Mouse (Mus musculus) cerebellum, postnatal 36 days (tissue): ENCODE results near the gene Golph3.

Experiments used
- DNase-seq, 2 experiments: peaks; one replicate each; pipeline ENCODE4 v3.0.0; 2021 to 2022; ENCODE audit warnings: mixed read lengths in 2 of 2

The Golph3 gene

DNA sequence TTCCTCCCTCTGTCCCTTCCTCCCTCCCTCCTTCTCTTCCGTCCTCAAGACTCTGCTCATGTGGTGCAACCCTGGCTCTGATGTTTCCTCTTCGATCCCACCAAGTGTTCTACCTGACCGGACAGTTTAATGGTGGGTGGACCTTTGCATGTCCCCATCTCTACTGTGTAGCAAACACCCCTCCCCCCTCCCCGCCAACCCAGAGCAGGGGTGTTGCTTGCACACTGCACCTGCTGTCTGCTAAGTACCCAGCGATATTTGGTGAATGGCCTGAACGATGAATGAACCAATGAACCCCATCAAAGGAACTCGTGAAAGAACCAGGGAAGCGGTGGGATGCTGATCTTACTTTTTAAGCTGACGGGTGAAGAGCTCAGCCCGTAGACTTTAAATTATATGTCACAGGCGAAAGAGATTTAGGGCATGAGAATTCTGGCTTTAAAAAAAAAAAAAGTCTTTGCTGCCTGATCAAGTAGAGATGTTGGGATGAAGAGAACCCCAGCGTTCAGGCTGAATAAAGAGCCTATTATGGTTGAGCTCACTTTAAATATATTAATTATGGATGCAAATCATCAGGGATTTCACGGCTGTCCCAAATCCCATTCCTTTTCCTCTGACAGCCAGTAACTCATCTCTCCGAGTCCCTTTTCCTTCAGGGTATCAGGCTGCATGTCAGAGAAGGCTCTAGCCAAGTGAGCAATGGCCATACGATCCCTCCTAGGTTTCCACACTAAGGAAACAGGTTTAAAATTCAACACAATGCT lies 67.7 kb downstream of the Golph3 start:
- no peak for DNase-seq

DNA sequence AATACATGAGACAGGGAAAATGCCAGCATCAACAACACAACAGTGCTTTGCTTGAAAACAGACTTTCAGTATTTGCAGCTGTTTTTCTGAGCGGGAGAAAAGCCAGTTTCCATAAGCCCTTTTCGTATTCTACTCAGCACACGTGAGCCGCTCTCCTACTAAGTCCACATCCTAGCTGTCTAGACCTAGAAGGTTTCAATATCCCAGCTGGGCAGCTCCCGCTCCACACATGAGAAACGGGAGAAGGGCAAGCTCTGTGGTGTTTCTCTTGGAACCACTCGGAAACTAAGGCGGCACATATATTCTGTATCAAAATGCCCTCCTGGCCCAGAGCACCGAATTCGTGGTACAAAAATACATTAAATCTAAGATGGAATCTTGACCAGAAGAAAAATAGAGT lies 73.5 kb downstream of the Golph3 start:
- no peak for DNase-seq

DNA sequence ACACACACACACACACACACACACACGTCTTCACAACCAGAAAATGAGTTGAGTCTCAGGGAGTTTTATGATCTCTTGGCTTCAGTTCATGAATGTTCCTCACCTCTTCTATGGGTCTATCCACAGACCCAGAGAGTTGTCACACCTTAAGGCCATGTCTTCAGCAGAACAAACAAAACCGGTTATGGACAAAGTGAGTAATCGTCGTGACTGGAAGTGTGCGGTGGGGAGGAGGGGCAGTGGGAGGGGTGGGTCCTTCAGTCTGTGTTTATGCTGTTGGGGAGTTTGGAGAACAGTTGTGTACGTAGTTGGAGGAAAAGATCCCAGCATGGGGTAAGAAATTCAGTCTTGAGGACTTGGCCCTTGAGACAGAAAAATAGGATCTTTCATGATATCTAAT lies 75.8 kb downstream of the Golph3 start:
- no peak for DNase-seq
